Mouse (Mus musculus) brain, embryonic 14.5 days (tissue): ENCODE data around the gene Znrd1. TPM values are rescaled to one million over a fixed set of nuclear protein-coding genes. Genes with fewer than 3 reads are reported as not detected.
A peak's percentile ranks its signal among the peaks of the same experiment; 100 is the strongest.

Source experiments
- DNase-seq: peaks from one replicate; pipeline ENCODE4 v3.0.0-alpha.2; 2011; ENCODE audit warnings: low read depth
- CTCF ChIP-seq: fragments of 200-500 bp; IDR thresholded peaks from 2 replicates; pipeline ENCODE4 v1.5.1; 2012; ENCODE audit warnings: inconsistent platforms, mild to moderate bottlenecking, moderate library complexity, borderline replicate concordance; ENCODE audit not compliant: insufficient read depth, insufficient read length; ENCODE audit errors: extremely low read depth
- POLR2A ChIP-seq: fragments of 200-500 bp; IDR thresholded peaks from 2 replicates; pipeline ENCODE4 v1.6.1; 2012; ENCODE audit warnings: mild to moderate bottlenecking, inconsistent platforms, borderline replicate concordance; ENCODE audit not compliant: poor library complexity, insufficient read depth, insufficient read length, severe bottlenecking; ENCODE audit errors: extremely low read depth
- polyA plus RNA-seq: library from polyadenylated mRNA; depleted of rRNA; stranded (reverse); fragments of >200 nt; gene quantifications from 2 replicates; pipeline ENCODE4 v1.2.3, GENCODE M21; 2012

The Znrd1 gene
- polyA plus RNA-seq, 1 experiment: 41.8 TPM

GRCm38 (mm10) chr17:36958884-36959283 is 525 bp upstream of the Znrd1 start:
- no peak for DNase-seq
- TF ChIP-seq CTCF: no peak
- no peak for TF ChIP-seq POLR2A

GRCm38 (mm10) chr17:36953062-36953461 is 5.3 kb downstream of the Znrd1 start:
- no peak for TF ChIP-seq CTCF
- no peak for DNase-seq

- TF ChIP-seq CTCF: no peak
- no peak for TF ChIP-seq POLR2A
- DNase-seq: no peak
These were observed 5.7 kb downstream of the Znrd1 start for GRCm38 (mm10) chr17:36952631-36953030.

GRCm38 (mm10) chr17:36950981-36951947 is 7.1 kb downstream of the Znrd1 start, which contains the start of gene Ppp1r11:
Gene Ppp1r11 (minus strand): TSS chr17:36951741.
- DNase-seq: peak; percentile 100
- no peak for TF ChIP-seq CTCF
- peak; percentile 43; the same call in 1 of the 2 replicates for TF ChIP-seq POLR2A

GRCm38 (mm10) chr17:36949265-36949664 is 9.1 kb downstream of the Znrd1 start:
- DNase-seq: no peak
- no peak for TF ChIP-seq CTCF
- TF ChIP-seq POLR2A: no peak

GRCm38 (mm10) chr17:36948286-36948685 is 10.1 kb downstream of the Znrd1 start:
- TF ChIP-seq POLR2A: no peak
- no peak for TF ChIP-seq CTCF
- no peak for DNase-seq

- DNase-seq: peak; percentile 72
- TF ChIP-seq POLR2A: 0 out of 2 replicates have a peak, but pooled peaks have one; percentile 11
- TF ChIP-seq CTCF: peak; percentile 37; the same call in 1 of the 2 replicates
These were observed 11.1 kb downstream of the Znrd1 start for GRCm38 (mm10) chr17:36947051-36947819.

- TF ChIP-seq CTCF: peak; percentile 33; the same call in 1 of the 2 replicates
- TF ChIP-seq POLR2A: no peak
- no peak for DNase-seq
These were observed 14.1 kb downstream of the Znrd1 start for GRCm38 (mm10) chr17:36944121-36944775.

- no peak for DNase-seq
These were observed 14.7 kb downstream of the Znrd1 start for GRCm38 (mm10) chr17:36943691-36944090.

GRCm38 (mm10) chr17:36942791-36943471 is 15.4 kb downstream of the Znrd1 start, which contains the start of gene Rnf39:
Gene Rnf39 (plus strand): TSS chr17:36942918.
- DNase-seq: no peak
- TF ChIP-seq POLR2A (no peak), CTCF (no peak)

More at GRCm38 (mm10) chr17:36943691-36944090, 14.7 kb downstream of the Znrd1 start:
- no peak for TF ChIP-seq POLR2A
